Mouse (Mus musculus) kidney, embryonic 15.5 days (tissue): ENCODE measurements at regions not wholly inside any gene's neighbourhood (a gene's known extent, or its start where the extent isn't known, plus 50 kb on each side); places are given as distances from the start of the nearest gene placed in this dataset.

Experiments
- ATAC-seq: fragments of 200-750 bp; cut with Nextera tagmentation; replicated peaks from 2 replicates; pipeline ENCODE4 v1.8.0; 2017; ENCODE audit warnings: moderate TSS enrichment; ENCODE audit not compliant: low FRiP score
- H3K27ac ChIP-seq: fragments of 300-500 bp; sonication (generic); 2 replicates; pipeline ENCODE4 v1.5.1; 2015; ENCODE audit warnings: mild to moderate bottlenecking, inconsistent platforms
- H3K27me3 ChIP-seq: fragments of 300-500 bp; sonication (generic); 2 replicates; pipeline ENCODE4 v1.6.1; 2015; ENCODE audit warnings: inconsistent platforms
- H3K36me3 ChIP-seq: fragments of 300-500 bp; sonication (generic); 2 replicates; pipeline ENCODE4 v1.6.1; 2015; ENCODE audit warnings: inconsistent platforms
- H3K4me1 ChIP-seq: fragments of 300-500 bp; sonication (generic); 2 replicates; pipeline ENCODE4 v1.6.1; 2015; ENCODE audit warnings: inconsistent platforms
- H3K4me2 ChIP-seq: fragments of 300-500 bp; sonication (generic); 2 replicates; pipeline ENCODE4 v1.6.1; 2015; ENCODE audit warnings: moderate library complexity, mild to moderate bottlenecking, inconsistent platforms
- H3K4me3 ChIP-seq: fragments of 300-500 bp; sonication (generic); replicated peaks from 2 replicates; pipeline ENCODE4 v1.5.1; 2015; ENCODE audit warnings: mild to moderate bottlenecking, inconsistent platforms
- H3K9ac ChIP-seq: fragments of 300-500 bp; sonication (generic); 2 replicates; pipeline ENCODE4 v1.6.1; 2015; ENCODE audit warnings: mild to moderate bottlenecking, inconsistent platforms
- H3K9me3 ChIP-seq: fragments of 300-500 bp; sonication (generic); replicated peaks from 2 replicates; pipeline ENCODE4 v1.6.1; 2016; ENCODE audit warnings: inconsistent platforms
- WGBS: fragments of 180-500 bp; shearing (Covaris S2); methylation state at CpG from one replicate; pipeline ENCODE4 v1.1.7; 2015; ENCODE audit warnings: mixed read lengths; 5-methylcytosine and 5-hydroxymethylcytosine counted together

- Histone ChIP-seq H3K27me3 (no peaks in the 10 kb centered on the region), H3K9me3 (no peaks in the 10 kb centered on the region), H3K9ac (no peak overlapping the region), H3K4me1 (no peaks in the 10 kb centered on the region), H3K4me3 (no peak overlapping the region), H3K36me3 (no peaks in the 10 kb centered on the region), H3K27ac (no peak overlapping the region), H3K4me2 (no peak overlapping the region)
- WGBS = 93% methylated on average over 1 of the region's 1 CpGs
- no peak for ATAC-seq
Observed at GRCm38 (mm10) chr1:193649400-193649799, 279.3 kb upstream of the Camk1g start.

DNA sequence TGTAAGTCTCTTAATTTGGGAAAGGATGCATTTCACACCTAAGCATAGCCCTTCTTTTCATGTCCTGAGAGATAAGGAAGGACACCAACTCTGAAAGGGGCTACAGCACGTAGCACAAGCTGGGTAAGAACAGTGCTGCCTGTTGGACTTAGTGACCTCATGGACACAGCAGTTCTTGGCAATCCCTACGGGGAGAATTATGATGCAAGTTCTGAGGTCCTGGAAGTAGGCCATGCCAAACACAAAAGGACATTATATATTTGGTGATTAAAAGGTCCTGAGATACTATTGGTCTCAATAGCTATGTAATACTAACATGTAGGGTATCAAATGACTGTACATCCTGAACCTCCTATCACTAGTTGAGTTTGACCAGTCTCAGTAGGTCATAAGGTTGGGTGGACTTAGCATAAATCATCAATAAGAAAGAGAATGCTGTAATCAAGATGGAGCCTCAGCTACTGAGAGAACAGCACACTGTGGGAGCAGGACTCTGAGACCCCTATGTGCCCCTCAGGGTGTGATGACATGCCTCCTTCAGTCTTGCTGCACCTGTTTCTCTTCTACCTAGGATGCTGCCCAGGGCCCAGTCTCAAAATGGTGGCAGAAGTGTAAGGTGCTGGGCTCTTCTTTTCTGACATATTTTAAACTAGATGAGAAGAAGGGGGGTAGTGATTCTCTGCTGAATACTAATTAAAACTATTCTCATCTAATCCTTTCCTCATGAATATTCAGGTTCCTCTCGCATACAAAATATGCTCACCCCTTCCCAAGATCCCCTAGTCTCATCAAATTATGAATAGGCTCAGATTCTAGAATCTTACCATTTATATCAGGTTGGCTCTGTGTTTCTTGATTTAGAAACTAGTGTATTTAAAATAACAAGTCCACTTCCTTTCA lies 277.5 kb upstream of the Camk1g start:
- Histone ChIP-seq H3K4me2 (no peak overlapping the region), H3K4me1 (0 out of 2 replicates have a peak, but pooled peaks cover 4% of the 10 kb centered on the region), H3K9ac (no peak overlapping the region), H3K9me3 (no peaks in the 10 kb centered on the region), H3K36me3 (no peaks in the 10 kb centered on the region), H3K27me3 (no peaks in the 10 kb centered on the region), H3K4me3 (no peak overlapping the region), H3K27ac (no peak overlapping the region)
- no peak for ATAC-seq
- WGBS = 66% methylated on average over 3 of the region's 3 CpGs

- Histone ChIP-seq H3K4me2 (no peak overlapping the region), H3K27ac (no peak overlapping the region), H3K9ac (no peak overlapping the region), H3K4me1 (0 out of 2 replicates have a peak, but pooled peaks cover 4% of the 10 kb centered on the region), H3K4me3 (no peak overlapping the region), H3K36me3 (no peaks in the 10 kb centered on the region), H3K9me3 (no peaks in the 10 kb centered on the region), H3K27me3 (no peaks in the 10 kb centered on the region)
- no peak for ATAC-seq
- WGBS = 85% methylated on average over 2 of the region's 2 CpGs
Observed at GRCm38 (mm10) chr1:193644506-193644905, 274.4 kb upstream of the Camk1g start.

DNA sequence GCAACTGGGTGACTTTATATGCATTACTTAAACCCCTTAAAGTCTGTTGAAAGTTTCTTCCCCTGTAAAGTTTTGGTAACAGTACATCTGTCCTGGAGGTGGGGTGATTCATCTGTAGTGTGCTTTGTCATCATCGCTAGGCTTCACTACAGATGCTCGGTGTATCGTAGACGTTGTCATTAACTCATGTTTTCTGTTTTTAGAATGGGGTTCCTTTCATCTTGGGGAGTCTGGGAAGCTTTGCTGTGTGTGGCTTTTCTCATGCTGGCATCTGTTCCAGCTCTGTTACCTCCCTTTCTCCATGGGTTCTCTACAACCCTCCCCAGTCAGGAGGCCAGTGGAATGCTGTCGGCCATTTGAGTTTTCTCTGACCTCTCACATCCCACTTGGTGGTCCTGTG lies 266.4 kb upstream of the Camk1g start:
- 62% methylated on average over 5 of the region's 5 CpGs for WGBS
- Histone ChIP-seq H3K27me3 (no peaks in the 10 kb centered on the region), H3K9me3 (no peaks in the 10 kb centered on the region), H3K4me2 (no peak overlapping the region), H3K4me3 (no peak overlapping the region), H3K36me3 (no peaks in the 10 kb centered on the region), H3K27ac (no peak overlapping the region), H3K9ac (no peak overlapping the region), H3K4me1 (no peaks in the 10 kb centered on the region)
- no peak for ATAC-seq

- Histone ChIP-seq H3K27me3 (no peaks in the 10 kb centered on the region), H3K9me3 (no peaks in the 10 kb centered on the region), H3K4me1 (no peaks in the 10 kb centered on the region), H3K4me3 (no peak overlapping the region), H3K27ac (no peak overlapping the region), H3K4me2 (no peak overlapping the region; the same call in 1 of the 2 replicates), H3K9ac (no peak overlapping the region), H3K36me3 (no peaks in the 10 kb centered on the region)
- ATAC-seq = no peak
- 87% methylated on average over 2 of the region's 2 CpGs for WGBS
Observed at GRCm38 (mm10) chr1:193632115-193632514, 262.0 kb upstream of the Camk1g start.

DNA sequence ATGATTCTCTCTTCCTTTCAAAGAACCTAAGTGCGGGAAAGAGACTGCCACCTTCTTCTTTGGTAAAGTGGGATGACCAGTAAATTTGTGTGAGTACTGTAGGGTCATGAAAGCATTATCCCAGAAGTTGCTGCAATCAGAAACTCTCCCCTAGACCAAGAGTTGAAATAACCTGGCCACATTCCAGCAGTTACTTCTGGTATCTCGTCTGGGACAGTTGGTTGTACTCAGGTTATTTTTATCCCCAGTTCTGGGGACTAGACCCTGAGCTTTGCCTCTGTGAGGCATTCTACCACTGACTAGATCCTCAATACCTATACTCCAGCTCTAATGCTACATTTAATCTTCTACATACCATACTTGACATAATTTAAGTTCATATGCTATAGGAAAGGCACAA lies 259.8 kb upstream of the Camk1g start:
- no peak for ATAC-seq
- H3K27ac ChIP-seq = no peak overlapping the region
- no peaks in the 10 kb centered on the region for H3K4me1 ChIP-seq
- no peak overlapping the region for H3K9ac ChIP-seq
- no peak overlapping the region for H3K4me2 ChIP-seq
- WGBS = 54% methylated on average over 2 of the region's 2 CpGs
- H3K9me3 ChIP-seq = no peaks in the 10 kb centered on the region
- H3K36me3 ChIP-seq = no peaks in the 10 kb centered on the region
- H3K4me3 ChIP-seq = no peak overlapping the region
- H3K27me3 ChIP-seq = no peaks in the 10 kb centered on the region

DNA sequence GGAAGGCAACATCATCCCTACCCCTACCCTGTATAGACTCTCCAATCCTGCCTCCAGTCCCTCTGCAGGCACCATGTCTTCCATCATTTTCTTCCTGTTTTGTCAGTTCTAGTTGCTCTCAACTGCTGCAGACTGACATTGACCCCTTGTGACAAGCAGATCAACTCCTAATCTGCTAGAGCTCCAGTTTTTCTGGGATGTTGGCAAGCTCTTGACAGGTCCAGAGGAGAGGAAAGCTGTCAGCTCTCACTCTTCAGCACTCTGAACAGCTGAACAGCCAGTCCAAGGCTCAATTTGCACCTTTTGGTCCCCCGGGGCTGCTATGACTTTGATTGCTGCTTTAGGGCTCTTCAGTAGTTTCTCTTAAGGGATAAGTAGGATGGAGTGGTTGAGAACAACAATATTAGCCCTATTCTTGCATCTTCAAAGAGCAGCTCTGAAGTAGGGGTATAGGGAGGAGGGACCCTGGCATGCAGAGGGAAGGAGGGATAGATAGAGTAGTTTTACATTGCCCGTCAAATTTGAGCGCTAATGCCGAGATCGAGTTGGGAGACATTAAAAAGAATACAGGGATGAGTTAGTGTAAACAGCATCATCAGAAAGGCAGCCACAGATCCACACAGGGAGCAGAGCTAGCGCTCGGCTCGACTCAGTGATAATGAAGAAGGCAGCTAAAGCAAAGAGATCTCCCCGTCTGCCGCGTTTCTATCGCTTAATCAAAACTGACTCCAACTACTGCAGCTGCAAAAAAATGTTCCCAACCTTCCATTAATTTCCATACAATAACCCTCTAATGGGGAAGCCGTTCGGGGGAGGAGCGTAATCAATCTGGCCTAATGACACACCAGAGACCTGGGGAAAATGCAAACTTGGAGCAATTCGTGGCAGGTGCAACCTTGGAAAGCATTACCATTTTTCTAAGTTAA lies 257.1 kb upstream of the Camk1g start:
- WGBS = 52% methylated on average over 16 of the region's 16 CpGs
- H3K9ac ChIP-seq = no peak overlapping the region
- no peak overlapping the region for H3K4me2 ChIP-seq
- no peaks in the 10 kb centered on the region for H3K36me3 ChIP-seq
- no peak for ATAC-seq
- no peak overlapping the region for H3K4me3 ChIP-seq
- H3K27me3 ChIP-seq = no peaks in the 10 kb centered on the region; the same call in 1 of the 2 replicates
- H3K9me3 ChIP-seq = no peaks in the 10 kb centered on the region
- no peak overlapping the region for H3K27ac ChIP-seq
- H3K4me1 ChIP-seq = no peaks in the 10 kb centered on the region

- Histone ChIP-seq H3K9me3 (no peaks in the 10 kb centered on the region), H3K4me1 (no peaks in the 10 kb centered on the region), H3K36me3 (no peaks in the 10 kb centered on the region), H3K27ac (no peak overlapping the region), H3K4me3 (no peak overlapping the region), H3K27me3 (no peaks in the 10 kb centered on the region; the same call in 1 of the 2 replicates), H3K4me2 (no peak overlapping the region), H3K9ac (no peak overlapping the region)
- WGBS = 16% methylated on average over 9 of the region's 9 CpGs
- ATAC-seq = 0 out of 2 replicates have a peak, but pooled peaks have one; percentile 49
Observed at GRCm38 (mm10) chr1:193625101-193625956, 255.2 kb upstream of the Camk1g start.

- ATAC-seq = no peak
- 77% methylated on average over 3 of the region's 3 CpGs for WGBS
Observed at GRCm38 (mm10) chr1:193623571-193623970, 253.5 kb upstream of the Camk1g start.

GRCm38 (mm10) chr1:193618250-193618649 lies 248.2 kb upstream of the Camk1g start:
- WGBS = 23% methylated on average over 8 of the region's 8 CpGs
- Histone ChIP-seq H3K9me3 (no peaks in the 10 kb centered on the region), H3K9ac (no peak overlapping the region), H3K27me3 (no peaks in the 10 kb centered on the region), H3K36me3 (no peaks in the 10 kb centered on the region), H3K4me1 (peaks cover 8% of the 10 kb centered on the region), H3K4me2 (no peak overlapping the region), H3K4me3 (no peak overlapping the region), H3K27ac (peak overlapping the region; percentile 27; the same call in 1 of the 2 replicates)
- ATAC-seq = no peak

More at GRCm38 (mm10) chr1:193623571-193623970, 253.5 kb upstream of the Camk1g start:
- H3K4me2 ChIP-seq = no peak overlapping the region
- H3K9ac ChIP-seq = no peak overlapping the region
- peaks cover 2% of the 10 kb centered on the region for H3K4me1 ChIP-seq
- no peak overlapping the region for H3K27ac ChIP-seq
- H3K36me3 ChIP-seq = no peaks in the 10 kb centered on the region
- H3K9me3 ChIP-seq = no peaks in the 10 kb centered on the region
- H3K27me3 ChIP-seq = no peaks in the 10 kb centered on the region; the same call in 1 of the 2 replicates
- no peak overlapping the region for H3K4me3 ChIP-seq

- ATAC-seq = no peak
- Histone ChIP-seq H3K27ac (no peak overlapping the region), H3K4me2 (no peak overlapping the region), H3K9me3 (no peaks in the 10 kb centered on the region), H3K4me1 (no peaks in the 10 kb centered on the region), H3K9ac (no peak overlapping the region), H3K4me3 (no peak overlapping the region), H3K27me3 (no peaks in the 10 kb centered on the region), H3K36me3 (no peaks in the 10 kb centered on the region)
- 56% methylated on average over 4 of the region's 4 CpGs for WGBS
Observed at GRCm38 (mm10) chr1:193610471-193610870, 240.4 kb upstream of the Camk1g start.
